Mouse (Mus musculus) adrenal gland, adult 10 weeks (tissue): ENCODE data around the gene Ear1. TPM values are rescaled to one million over a fixed set of nuclear protein-coding genes. Genes with fewer than 3 reads are reported as not detected.

ENCODE experiments used
- polyA plus RNA-seq: library from polyadenylated mRNA; stranded (reverse); fragments of 350-450 nt; fragmentation: Illumina TruSeq; extraction: RNeasy Lipid Tissue Mini Kit (QIAGEN cat#74804); gene quantifications from one replicate; pipeline ENCODE4 v1.2.3, GENCODE M21; 2014; ENCODE audit warnings: low read depth, low replicate concordance

Ear1 gene
- polyA plus RNA-seq = not detected

DNA sequence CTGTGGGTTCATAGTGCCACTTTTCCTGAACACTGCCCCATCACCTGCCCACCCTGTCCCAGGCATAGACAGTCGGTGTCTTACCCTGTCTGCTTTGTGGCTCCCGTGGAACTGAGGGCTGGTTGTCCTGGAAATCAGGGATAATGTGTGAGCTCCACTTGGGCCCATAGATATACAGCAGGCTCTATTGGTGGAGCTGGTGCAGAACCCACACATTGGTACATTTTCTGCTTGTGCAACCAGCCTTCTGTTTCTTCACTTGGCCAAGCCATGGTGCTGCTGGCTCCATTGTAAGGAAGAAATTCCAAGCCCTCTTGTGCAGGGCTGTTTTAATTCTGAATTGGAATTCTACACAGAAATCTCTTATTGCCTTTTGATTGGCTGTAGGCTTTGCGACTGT lies at the start of gene Ear1:
Gene Ear1 (minus strand): TSS at position 101 of the 400 bp plus-strand sequence.

GRCm38 (mm10) chr14:43924688-43925403 lies 49.5 kb upstream of the Ear1 start, which contains the start of gene Gm8113:
TSS of gene Gm8113 (plus strand) at chr14:43925390.

GRCm38 (mm10) chr14:43923459-43923858 lies 48.1 kb upstream of the Ear1 start, which contains the start of gene Ear10:
TSS of gene Ear10 (minus strand) at chr14:43923559.

DNA sequence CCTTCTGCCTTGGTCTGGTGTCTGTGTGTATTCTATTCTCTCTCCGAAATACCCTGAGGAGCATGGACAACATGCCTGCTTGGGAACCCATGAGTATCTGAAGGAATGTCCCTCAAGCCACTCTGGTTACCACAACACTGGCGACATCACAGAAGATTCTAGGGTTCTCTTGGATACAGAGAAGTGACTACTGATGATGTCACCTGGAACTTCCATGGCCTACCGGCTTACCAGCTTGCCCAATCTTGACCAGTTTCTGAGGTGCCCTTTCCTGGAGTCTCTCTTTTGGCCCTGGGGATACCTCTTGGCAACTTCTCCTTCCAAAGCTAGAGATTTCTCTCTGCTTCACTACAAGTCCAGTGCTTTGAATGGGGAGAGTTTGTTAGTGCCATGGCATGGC lies 90.7 kb downstream of the Ear1 start, which contains the start of gene Gm8180:
Gene Gm8180 (minus strand): TSS at position 101 of the 400 bp plus-strand sequence.

Other genes starting within 250 kb of the Ear1 start
- not detected for gene Gm8165, start 198.3 kb downstream of the Ear1 start, polyA plus RNA-seq
- gene Gm7324, start 177.7 kb downstream of the Ear1 start, polyA plus RNA-seq = 4.3 TPM
- not detected for gene Gm16506, start 148.0 kb downstream of the Ear1 start, polyA plus RNA-seq
- not detected for gene Gm6526, start 127.7 kb downstream of the Ear1 start, polyA plus RNA-seq
- gene Gm8180, start 90.8 kb downstream of the Ear1 start, polyA plus RNA-seq = not detected
- gene Ear10, start 48.0 kb upstream of the Ear1 start, polyA plus RNA-seq = not detected
- 1.7 TPM for gene Gm8113, start 49.9 kb upstream of the Ear1 start, polyA plus RNA-seq
- gene Ang5, start 81.6 kb upstream of the Ear1 start, polyA plus RNA-seq = not detected
- not detected for gene Ang6, start 126.8 kb upstream of the Ear1 start, polyA plus RNA-seq
- gene Ear2, start 227.1 kb upstream of the Ear1 start, polyA plus RNA-seq = 6.2 TPM
- not detected for gene Gm3327, start 248.3 kb upstream of the Ear1 start, polyA plus RNA-seq